Mouse (Mus musculus) heart, adult 2 months (tissue): Measurements from ENCODE around the gene Zfp277.

Experiments used
- CTCF ChIP-seq: fragments of 200-600 bp; IDR thresholded peaks from 2 replicates; pipeline ENCODE4 v1.8.1; 2022; ENCODE audit warnings: antibody characterized with exemption, mild to moderate bottlenecking, moderate library complexity
- EP300 ChIP-seq: fragments of 200-500 bp; IDR thresholded peaks from 2 replicates; pipeline ENCODE4 v1.6.1; 2011; ENCODE audit warnings: low read depth, low read length, control low read depth; ENCODE audit not compliant: insufficient read depth
- POLR2A ChIP-seq: fragments of 200-500 bp; IDR thresholded peaks from 2 replicates; pipeline ENCODE4 v1.6.1; 2011; ENCODE audit warnings: mild to moderate bottlenecking, low read depth, low read length, control low read depth; ENCODE audit not compliant: insufficient read depth

DNA sequence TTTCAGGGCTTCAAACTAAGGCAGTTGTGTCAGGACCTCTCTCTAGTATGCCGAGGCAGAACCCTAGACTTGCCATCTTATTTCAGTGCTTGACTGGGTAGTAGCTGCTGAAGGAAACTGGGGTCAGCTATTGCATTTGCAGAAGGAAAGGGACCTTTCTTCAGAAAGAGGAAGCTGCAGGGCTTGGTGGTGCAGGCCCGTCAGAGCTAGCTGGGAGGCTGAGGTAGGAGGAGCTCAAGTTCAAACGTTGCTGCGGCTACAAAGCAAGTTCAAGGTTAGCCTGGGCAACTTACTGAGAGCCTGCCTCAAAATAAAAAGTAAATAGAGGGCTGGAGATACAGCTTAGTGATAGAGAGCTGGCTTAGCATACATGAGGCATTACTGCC lies 66.2 kb downstream of the Zfp277 start:
- TF ChIP-seq CTCF: no peak
- TF ChIP-seq EP300: no peak
- TF ChIP-seq POLR2A: no peak
